Mouse (Mus musculus): ENCODE results near the gene Speer4f1. TPM values are rescaled to one million over a fixed set of nuclear protein-coding genes. Genes with fewer than 3 reads are reported as not detected.

Speer4f1 gene
- polyA plus RNA-seq, 1 experiment from 2014 or later, result not detected

GRCm38 (mm10) chr5:17508038-17508437, 32.1 kb downstream of the Speer4f1 start:
- 82% methylated on average over 3 of the region's 3 CpGs for WGBS
- H3K4me1 ChIP-seq (ENCODE audit: control insufficient read depth in 2 of 2, insufficient read depth in 2 of 2, low read length in 2 of 2), result no peaks in the 10 kb centered on the region
- no peak overlapping the region for H3K4me2 ChIP-seq (ENCODE audit: low read length)
- H3K36me3 ChIP-seq (ENCODE audit: control insufficient read depth, insufficient read depth, low read length), result no peaks in the 10 kb centered on the region
- no peak overlapping the region for H3K9ac ChIP-seq (ENCODE audit: low read length)
- no peaks in the 10 kb centered on the region for H3K27me3 ChIP-seq (ENCODE audit: control insufficient read depth, insufficient read depth, low read length)
- no peaks in the 10 kb centered on the region for H3K9me3 ChIP-seq (ENCODE audit: control insufficient read depth, low read length)
- H3K4me3 ChIP-seq (ENCODE audit: control insufficient read depth in 1 of 2, insufficient read depth in 1 of 2, low read depth in 1 of 2, low read length in 2 of 2), result no peak overlapping the region
- H3K27ac ChIP-seq (replicated peaks in 1 of 2; ENCODE audit: control insufficient read depth in 1 of 2, insufficient read depth in 1 of 2, low read depth in 2 of 2, low read length in 2 of 2), result no peak overlapping the region
- no peak for ATAC-seq (ENCODE audit: insufficient number of reproducible peaks, insufficient read depth, low FRiP score, low read depth)

Other genes starting within 250 kb of the Speer4f1 start
- not detected in 2 replicates for gene Speer4f2, start 102.9 kb upstream of the Speer4f1 start, polyA plus RNA-seq (2014; fragmentation: Nextera tagmentation; extraction: Ambion mirVana)
- gene Sema3c, start 98.2 kb downstream of the Speer4f1 start, polyA plus RNA-seq (2014; fragmentation: Nextera tagmentation; extraction: Ambion mirVana), result 9.2 and 11.6 TPM in 2 replicates

All from heart, embryonic 14.5 days (tissue).